Mouse (Mus musculus) heart, postnatal 0 days (tissue): ENCODE results near the gene Tbc1d23. TPM values are rescaled to one million over a fixed set of nuclear protein-coding genes. Genes with fewer than 3 reads are reported as not detected.
"Not testable (repeated sequence)": the region's sequence is repeated elsewhere in the genome, so short reads cannot be mapped to it uniquely, and the experiment has no call there.

ENCODE experiments used
- ATAC-seq: fragments of 200-750 bp; cut with Nextera tagmentation; 2 replicates; pipeline ENCODE4 v1.8.0; 2017; ENCODE audit warnings: low read depth, moderate number of reproducible peaks, moderate library complexity; ENCODE audit not compliant: insufficient read depth
- DNase-seq: peaks from one replicate; pipeline ENCODE4 v3.0.0-alpha.2; 2016; ENCODE audit warnings: low spot score
- H3K27ac ChIP-seq: fragments of 300-500 bp; sonication (generic); 2 replicates; pipeline ENCODE4 v1.5.1; 2014; ENCODE audit warnings: low read depth, mild to moderate bottlenecking
- H3K27me3 ChIP-seq: fragments of 300-500 bp; sonication (generic); 2 replicates; pipeline ENCODE4 v1.6.1; 2014; ENCODE audit warnings: low read length, mixed read lengths; ENCODE audit not compliant: control insufficient read depth, insufficient read depth
- H3K36me3 ChIP-seq: fragments of 300-500 bp; sonication (generic); replicated peaks from 2 replicates; pipeline ENCODE4 v1.6.1; 2014; ENCODE audit warnings: low read length, mixed read lengths; ENCODE audit not compliant: control insufficient read depth, insufficient read depth
- H3K4me1 ChIP-seq: fragments of 300-500 bp; sonication (generic); 2 replicates; pipeline ENCODE4 v1.6.1; 2014; ENCODE audit warnings: antibody characterized with exemption; ENCODE audit not compliant: control insufficient read depth, insufficient read depth
- H3K4me2 ChIP-seq: fragments of 300-500 bp; sonication (generic); 2 replicates; pipeline ENCODE4 v1.6.1; 2014; ENCODE audit warnings: low read depth, mild to moderate bottlenecking, low read length, moderate library complexity
- H3K4me3 ChIP-seq: fragments of 300-500 bp; sonication (generic); 2 replicates; pipeline ENCODE4 v1.5.1; 2014; ENCODE audit warnings: low read depth, low read length
- H3K9ac ChIP-seq: fragments of 300-500 bp; sonication (generic); replicated peaks from 2 replicates; pipeline ENCODE4 v1.6.1; 2014; ENCODE audit warnings: low read depth, low read length, mixed read lengths
- H3K9me3 ChIP-seq: fragments of 300-500 bp; sonication (generic); replicated peaks from 2 replicates; pipeline ENCODE4 v1.6.1; 2016; ENCODE audit warnings: low read length; ENCODE audit not compliant: control insufficient read depth
- CTCF ChIP-seq: IDR thresholded peaks from 2 replicates; pipeline ENCODE4 v1.5.1; 2016; ENCODE audit warnings: antibody characterized with exemption, control low read depth, low read depth
- EP300 ChIP-seq: IDR thresholded peaks from 2 replicates; pipeline ENCODE4 v1.6.1; 2016; ENCODE audit warnings: antibody characterized with exemption, low read depth
- WGBS: fragments of 180-500 bp; shearing (Covaris S2); extraction: QIAGEN DNeasy Blood & Tissue Kit; methylation state at CpG from one replicate; pipeline ENCODE4 v1.1.7; 2014; 5-methylcytosine and 5-hydroxymethylcytosine counted together
- polyA plus RNA-seq: library from polyadenylated mRNA; unstranded; fragments of >200 nt; fragmentation: Nextera tagmentation; extraction: Ambion mirVana; gene quantifications from 2 replicates; pipeline ENCODE4 v1.2.1, GENCODE M21; 2015
- total RNA-seq: library from RNA; depleted of rRNA; stranded (reverse); fragments of >200 nt; gene quantifications from 2 replicates; pipeline ENCODE4 v1.2.3, GENCODE M21; 2014; ENCODE audit warnings: low replicate concordance

The Tbc1d23 gene
- total and polyA plus RNA-seq, 2 experiments from 2014 or later: 13.4 to 19.3 TPM

GRCm38 (mm10) chr16:57175751-57176150 is 55.6 kb downstream of the Tbc1d23 start:
- H3K27ac ChIP-seq: no peak overlapping the region
- no peak for DNase-seq
- H3K4me3 ChIP-seq: no peak overlapping the region
- 81% methylated on average over 2 of the region's 2 CpGs for WGBS
- no peak overlapping the region for H3K9ac ChIP-seq
- no peaks in the 10 kb centered on the region for H3K4me1 ChIP-seq
- H3K4me2 ChIP-seq: no peak overlapping the region
- H3K9me3 ChIP-seq: no peaks in the 10 kb centered on the region
- peaks cover 42% of the 10 kb centered on the region for H3K36me3 ChIP-seq
- no peak for ATAC-seq
- TF ChIP-seq EP300: no peak
- no peak for TF ChIP-seq CTCF
- no peaks in the 10 kb centered on the region for H3K27me3 ChIP-seq

- not testable (repeated sequence) for H3K27me3 ChIP-seq, H3K4me2 ChIP-seq, H3K27ac ChIP-seq, H3K4me1 ChIP-seq, H3K9me3 ChIP-seq, H3K4me3 ChIP-seq, ATAC-seq, DNase-seq, H3K9ac ChIP-seq
- H3K36me3 ChIP-seq: peaks cover 46% of the 10 kb centered on the region
Measured at GRCm38 (mm10) chr16:57174480-57174879, 56.8 kb downstream of the Tbc1d23 start.

DNA sequence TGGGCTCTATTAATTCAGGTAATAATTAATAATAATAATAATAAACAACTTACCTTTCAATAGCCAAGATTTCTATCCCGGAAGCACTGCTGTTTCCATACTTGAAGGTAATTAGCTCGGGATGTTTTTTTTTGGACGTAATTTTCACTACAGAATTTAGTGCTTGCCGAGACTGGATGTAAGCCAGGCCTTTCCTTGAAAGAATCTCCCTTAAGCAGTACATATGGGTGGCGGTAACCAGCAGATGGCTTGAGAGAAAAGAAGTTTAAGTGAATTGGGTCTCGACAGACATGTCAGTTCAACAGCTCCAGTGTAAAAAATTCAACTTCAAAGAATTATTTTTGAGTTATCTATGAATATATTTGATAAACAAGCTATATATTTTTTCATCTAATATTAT is 59.7 kb downstream of the Tbc1d23 start:
- WGBS: 88% methylated on average over 6 of the region's 6 CpGs
- ATAC-seq: no peak
- no peak overlapping the region for H3K4me2 ChIP-seq
- H3K9ac ChIP-seq: no peak overlapping the region
- H3K9me3 ChIP-seq: no peaks in the 10 kb centered on the region
- DNase-seq: no peak
- TF ChIP-seq CTCF: no peak
- no peak for TF ChIP-seq EP300
- no peaks in the 10 kb centered on the region for H3K4me1 ChIP-seq
- H3K36me3 ChIP-seq: peaks cover 41% of the 10 kb centered on the region
- no peak overlapping the region for H3K27ac ChIP-seq
- H3K27me3 ChIP-seq: no peaks in the 10 kb centered on the region
- H3K4me3 ChIP-seq: no peak overlapping the region

GRCm38 (mm10) chr16:57171161-57171560 is 60.1 kb downstream of the Tbc1d23 start:
- Histone ChIP-seq H3K27me3 (no peaks in the 10 kb centered on the region), H3K4me2 (no peak overlapping the region), H3K27ac (no peak overlapping the region), H3K4me3 (no peak overlapping the region), H3K9ac (no peak overlapping the region), H3K36me3 (peaks cover 37% of the 10 kb centered on the region), H3K9me3 (no peaks in the 10 kb centered on the region), H3K4me1 (no peaks in the 10 kb centered on the region)
- 86% methylated on average over 8 of the region's 8 CpGs for WGBS
- ATAC-seq: no peak
- DNase-seq: no peak
- TF ChIP-seq CTCF (no peak), EP300 (no peak)

DNA sequence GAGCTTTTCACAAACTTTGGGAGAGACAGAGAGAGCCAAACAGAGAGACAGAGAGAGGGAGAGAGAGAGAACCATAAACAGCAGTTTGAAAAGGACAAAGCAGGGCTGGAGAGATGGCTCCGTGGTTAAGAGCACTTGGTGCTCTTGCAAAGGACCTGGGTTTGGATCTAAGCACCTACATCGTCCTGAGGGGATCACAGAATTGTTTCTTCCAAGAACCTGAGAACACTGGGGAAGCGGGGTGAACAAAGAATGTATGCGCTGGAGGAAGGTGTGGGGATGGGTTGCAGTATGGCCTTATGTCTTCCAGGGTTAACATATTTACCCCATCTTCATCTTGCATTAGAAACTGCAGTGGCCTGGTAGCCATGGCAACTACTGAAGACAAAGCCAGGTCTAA is 63.1 kb downstream of the Tbc1d23 start:
- Histone ChIP-seq H3K4me2 (no peak overlapping the region), H3K4me1 (no peaks in the 10 kb centered on the region), H3K27me3 (no peaks in the 10 kb centered on the region), H3K9me3 (no peaks in the 10 kb centered on the region), H3K9ac (no peak overlapping the region), H3K4me3 (no peak overlapping the region), H3K27ac (no peak overlapping the region), H3K36me3 (peaks cover 34% of the 10 kb centered on the region)
- whole genome bisulfite sequencing: 74% methylated on average over 4 of the region's 4 CpGs
- ATAC-seq: no peak
- no peak for DNase-seq
- TF ChIP-seq EP300: no peak
- no peak for TF ChIP-seq CTCF

DNA sequence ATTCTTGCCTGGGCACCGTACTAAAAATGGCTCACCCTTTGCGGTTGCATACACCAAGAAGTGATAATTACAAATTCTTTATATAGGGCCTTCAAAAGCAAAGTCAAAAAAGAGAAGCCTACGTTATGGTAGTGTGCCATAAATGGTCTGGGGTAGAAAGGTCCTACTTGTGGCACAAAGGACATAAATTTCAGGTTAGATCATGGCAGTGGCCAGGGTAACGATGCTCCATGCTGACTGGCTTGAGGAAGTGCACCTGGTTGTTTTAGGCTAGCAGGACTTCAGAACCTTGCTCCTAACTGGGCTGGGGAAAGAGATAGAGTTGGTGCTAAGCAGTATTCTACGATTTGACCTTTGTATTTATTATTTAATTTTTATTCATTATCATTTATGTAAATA is 63.8 kb downstream of the Tbc1d23 start:
- ATAC-seq (no peak), DNase-seq (no peak)
- no peaks in the 10 kb centered on the region for H3K27me3 ChIP-seq
- 15% methylated on average over 5 of the region's 5 CpGs for WGBS
- H3K4me2 ChIP-seq: peak overlapping the region; percentile 86
- H3K9ac ChIP-seq: peak overlapping the region; percentile 75
- H3K27ac ChIP-seq: peak overlapping the region; percentile 92
- H3K9me3 ChIP-seq: no peaks in the 10 kb centered on the region
- peaks cover 35% of the 10 kb centered on the region for H3K36me3 ChIP-seq
- H3K4me1 ChIP-seq: no peaks in the 10 kb centered on the region
- TF ChIP-seq EP300: no peak
- no peak for TF ChIP-seq CTCF
- peak overlapping the region; percentile 78 for H3K4me3 ChIP-seq
